Mouse (Mus musculus) brain, embryonic 18.5 days (tissue): ENCODE results near the gene Gpr183.

Source experiments
- DNase-seq: peaks from one replicate; pipeline ENCODE4 v3.0.0-alpha.2; 2012; ENCODE audit warnings: low read depth, low spot score

The Gpr183 gene

GRCm38 (mm10) chr14:121964990-121965389 lies at the start of gene Gpr183:
TSS of gene Gpr183 (minus strand) at chr14:121965195.
- no peak for DNase-seq

DNA sequence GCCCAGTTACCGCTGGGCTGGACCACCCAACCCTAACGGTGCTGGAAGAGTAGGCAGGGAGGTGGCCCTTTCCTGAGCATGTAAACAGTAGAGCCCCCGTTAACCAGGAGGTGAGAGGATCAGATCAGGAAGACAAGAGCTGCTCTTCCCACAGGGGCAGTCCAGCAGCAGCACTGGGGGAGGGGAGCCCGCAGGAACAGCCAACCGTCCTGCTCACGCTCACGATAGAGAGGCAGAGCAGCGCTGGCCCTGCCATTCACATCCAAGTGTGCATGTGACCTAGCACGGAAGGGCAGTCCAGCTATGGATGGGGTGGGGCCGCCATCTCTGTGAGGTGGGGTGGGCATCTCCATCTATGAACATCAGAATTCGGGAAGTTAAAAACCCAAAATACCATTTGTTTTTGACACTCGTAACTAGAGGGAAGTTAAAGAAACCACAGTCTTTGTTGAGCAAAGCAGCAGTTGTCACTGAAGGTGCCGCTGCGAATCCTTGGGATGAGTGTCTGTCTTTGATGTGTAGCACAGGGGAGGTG lies 48.5 kb upstream of the Gpr183 start:
- DNase-seq: no peak

- DNase-seq: no peak
These were observed 47.8 kb upstream of the Gpr183 start for GRCm38 (mm10) chr14:122012814-122013213.

DNA sequence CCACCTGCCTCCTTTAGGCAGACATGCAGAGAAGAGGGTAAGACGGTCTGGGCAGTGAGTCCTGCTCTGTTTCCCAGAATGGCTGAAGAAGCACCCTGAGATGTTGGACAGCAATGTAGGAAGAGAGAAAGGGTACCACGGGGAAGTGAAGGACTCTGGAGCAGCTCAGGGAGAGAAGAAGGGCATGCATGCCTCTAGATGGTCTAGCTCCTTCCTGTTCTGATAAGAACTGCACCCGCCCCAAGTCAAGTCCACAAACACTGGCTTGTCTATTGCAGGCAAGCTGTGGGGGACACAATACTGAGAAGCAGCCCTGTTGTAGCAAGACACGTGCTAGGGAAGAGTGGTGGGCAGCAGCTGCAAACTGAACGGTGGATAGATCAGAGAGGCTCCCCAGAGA lies 47.2 kb upstream of the Gpr183 start:
- DNase-seq: no peak

GRCm38 (mm10) chr14:122011768-122012167 lies 46.8 kb upstream of the Gpr183 start:
- no peak for DNase-seq

DNA sequence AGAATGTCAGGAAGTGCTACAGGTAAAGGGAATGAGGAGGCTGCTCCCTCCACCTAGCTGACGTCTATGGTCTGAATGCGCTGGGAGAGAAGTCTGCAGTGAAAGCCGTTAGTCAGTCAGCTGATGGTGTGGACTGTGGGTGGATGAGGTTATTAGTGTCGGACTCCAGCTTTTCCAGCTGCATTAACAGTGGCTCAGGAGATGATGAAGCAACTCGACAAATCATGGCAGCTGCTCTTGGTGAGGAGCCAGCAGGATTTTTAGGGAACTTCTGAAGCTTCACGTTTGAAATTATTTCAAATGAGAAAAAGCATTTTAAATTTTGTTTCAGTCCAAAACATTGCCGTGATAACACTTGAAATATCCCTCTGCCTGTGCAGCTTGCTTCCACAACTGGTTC lies 45.3 kb upstream of the Gpr183 start:
- DNase-seq: no peak

GRCm38 (mm10) chr14:122009502-122009901 lies 44.5 kb upstream of the Gpr183 start:
- no peak for DNase-seq

GRCm38 (mm10) chr14:122008261-122008660 lies 43.3 kb upstream of the Gpr183 start:
- DNase-seq: no peak

DNA sequence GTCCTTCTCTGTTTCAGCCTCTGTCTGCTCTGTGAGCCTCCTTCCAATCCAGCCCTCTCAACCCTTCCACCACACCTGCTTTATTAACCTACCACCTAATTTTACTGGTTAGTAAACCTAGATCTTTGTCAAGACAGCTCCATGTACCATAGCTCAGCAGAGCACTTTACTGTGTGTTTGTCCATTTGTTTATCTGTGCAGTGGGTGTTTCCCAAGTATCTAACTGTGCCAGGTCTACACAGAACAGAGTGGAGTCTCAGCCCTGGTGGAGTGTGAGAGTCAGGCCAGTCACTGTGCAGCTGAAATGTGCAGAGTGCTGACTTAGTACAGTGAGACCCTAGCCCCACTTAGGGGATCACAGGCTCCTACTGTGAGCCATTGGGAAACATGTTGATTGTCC lies 38.8 kb upstream of the Gpr183 start:
- no peak for DNase-seq

DNA sequence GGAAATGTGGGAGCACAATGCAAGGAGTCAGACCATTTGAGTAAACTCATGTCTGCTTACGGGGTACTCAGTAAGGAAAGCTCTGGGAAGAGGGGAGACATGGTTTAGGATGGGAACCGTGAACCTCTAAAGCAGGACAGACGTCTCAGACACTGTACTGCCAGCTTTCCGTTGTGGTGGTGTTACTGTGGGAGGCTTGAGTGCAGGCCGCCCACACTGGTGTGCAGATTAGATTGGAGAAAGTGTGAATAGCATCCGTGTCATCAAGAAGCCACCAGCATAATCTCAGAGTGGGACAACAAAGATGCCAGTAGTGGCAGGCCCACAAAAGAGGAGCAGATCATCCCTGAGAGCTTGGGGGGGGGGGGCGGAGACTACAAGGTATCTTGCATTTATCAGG lies 37.2 kb upstream of the Gpr183 start:
- no peak for DNase-seq

GRCm38 (mm10) chr14:122000346-122001105 lies 35.5 kb upstream of the Gpr183 start:
- DNase-seq: no peak

DNA sequence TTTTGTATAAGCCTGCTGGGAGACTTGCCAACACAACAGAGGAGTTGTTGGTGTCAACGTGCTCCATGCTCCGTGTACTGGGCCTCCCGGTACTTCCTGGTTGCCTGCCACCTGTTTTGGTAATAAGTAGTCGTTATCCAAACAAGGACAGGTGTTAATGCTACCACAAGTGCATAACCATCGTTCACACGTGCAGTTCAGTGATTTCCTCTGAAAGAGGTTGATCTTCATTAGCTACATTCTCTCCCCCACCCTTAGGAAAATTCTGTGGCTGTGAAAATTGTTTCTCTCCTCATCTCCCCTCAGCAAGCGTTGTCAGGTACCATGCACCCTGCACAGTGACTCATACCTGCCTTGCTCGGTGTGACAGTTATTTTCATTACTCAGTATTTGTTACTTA lies 34.5 kb upstream of the Gpr183 start:
- no peak for DNase-seq

- DNase-seq: no peak
These were observed 31.8 kb upstream of the Gpr183 start for GRCm38 (mm10) chr14:121996786-121997185.

GRCm38 (mm10) chr14:121995557-121995870 lies 30.5 kb upstream of the Gpr183 start:
- no peak for DNase-seq

GRCm38 (mm10) chr14:121994846-121995556 lies 30.0 kb upstream of the Gpr183 start:
- no peak for DNase-seq

DNA sequence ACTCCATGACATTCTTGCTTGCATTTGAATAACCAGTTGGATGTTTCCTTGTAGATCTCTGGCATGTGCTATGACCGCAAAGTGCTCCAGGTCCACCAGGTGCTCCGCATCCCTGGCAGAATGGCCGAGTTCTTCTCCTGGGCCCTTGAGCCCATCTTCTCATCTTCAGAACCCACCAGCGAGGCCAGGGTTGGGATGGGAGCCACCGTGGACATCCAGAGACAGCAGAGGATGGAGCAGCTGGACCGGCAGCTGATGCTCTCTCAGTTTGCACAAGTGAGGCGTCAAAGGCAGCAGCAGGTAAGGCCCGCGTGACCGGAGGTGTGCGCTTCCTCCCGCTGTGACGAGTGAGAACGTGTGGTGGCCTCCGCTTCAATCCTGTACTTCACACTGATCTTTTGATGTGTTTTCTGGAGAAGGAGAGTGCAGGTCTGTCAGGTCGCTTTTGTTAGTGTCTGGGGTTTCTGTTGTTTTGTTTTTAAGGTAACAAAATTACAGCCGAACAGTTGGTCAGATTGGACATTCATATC lies 29.2 kb upstream of the Gpr183 start:
- DNase-seq: no peak

GRCm38 (mm10) chr14:121993616-121994015 lies 28.6 kb upstream of the Gpr183 start:
- DNase-seq: no peak

DNA sequence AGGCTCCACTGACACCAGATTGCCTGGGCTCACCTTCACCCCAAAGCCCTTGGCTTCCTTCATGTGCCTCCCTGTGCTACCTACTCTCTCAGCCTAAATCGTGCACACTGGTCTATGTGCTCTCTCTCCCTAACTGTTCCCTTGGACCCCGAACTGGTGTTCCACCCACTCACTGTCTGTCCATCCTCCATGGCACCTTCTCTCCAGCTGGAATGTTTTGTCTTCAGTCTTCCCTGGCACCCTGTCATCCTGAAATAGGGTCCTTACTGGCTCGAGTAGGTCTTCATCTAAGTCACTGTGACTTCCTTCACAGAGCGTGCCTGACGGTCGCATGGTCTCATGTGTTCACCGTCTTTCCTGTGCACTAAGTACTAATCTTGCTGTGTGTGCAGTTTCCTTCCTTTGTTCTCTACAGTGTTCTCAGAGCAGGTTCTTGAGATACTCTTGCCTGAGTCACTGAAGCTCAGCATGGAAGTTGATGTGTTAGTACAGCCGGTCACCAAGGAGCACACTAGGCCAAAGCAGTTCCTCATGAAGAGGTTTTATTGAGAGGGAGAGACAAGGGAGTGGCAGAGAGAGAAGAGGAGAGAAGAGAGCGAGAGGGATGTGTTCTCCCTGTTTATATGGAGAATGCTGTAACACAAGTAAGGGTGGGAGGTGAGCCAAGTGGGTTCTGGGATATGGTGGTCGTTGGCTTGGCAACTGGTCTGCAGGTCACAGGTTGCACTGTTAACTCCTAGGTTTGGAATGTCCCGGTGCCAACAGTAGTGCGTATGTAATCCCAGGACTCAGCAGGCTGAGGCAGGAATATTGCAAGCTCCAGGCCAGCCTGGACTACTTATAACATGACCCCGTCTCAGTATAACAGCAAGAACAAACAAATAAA lies 27.6 kb upstream of the Gpr183 start:
- no peak for DNase-seq

DNA sequence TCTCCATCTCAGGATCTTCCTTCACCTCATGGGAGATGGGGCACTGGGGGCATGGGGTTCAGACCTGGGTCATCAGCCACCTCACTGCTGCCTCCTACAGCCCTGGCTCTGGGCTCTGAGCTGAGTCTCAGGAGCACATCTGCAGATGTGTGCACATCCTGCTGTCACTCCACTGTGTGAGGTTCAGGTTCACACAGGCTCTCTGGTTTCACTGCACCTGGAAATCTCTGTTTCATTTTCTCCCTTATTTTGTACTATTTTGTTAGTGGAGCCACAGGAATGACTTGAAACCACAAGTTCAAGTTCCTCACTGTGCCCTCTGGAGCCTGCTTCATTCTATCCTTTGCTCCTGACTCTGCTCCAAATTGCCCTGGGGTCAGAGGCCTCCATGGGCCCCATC lies 26.9 kb upstream of the Gpr183 start:
- no peak for DNase-seq

DNA sequence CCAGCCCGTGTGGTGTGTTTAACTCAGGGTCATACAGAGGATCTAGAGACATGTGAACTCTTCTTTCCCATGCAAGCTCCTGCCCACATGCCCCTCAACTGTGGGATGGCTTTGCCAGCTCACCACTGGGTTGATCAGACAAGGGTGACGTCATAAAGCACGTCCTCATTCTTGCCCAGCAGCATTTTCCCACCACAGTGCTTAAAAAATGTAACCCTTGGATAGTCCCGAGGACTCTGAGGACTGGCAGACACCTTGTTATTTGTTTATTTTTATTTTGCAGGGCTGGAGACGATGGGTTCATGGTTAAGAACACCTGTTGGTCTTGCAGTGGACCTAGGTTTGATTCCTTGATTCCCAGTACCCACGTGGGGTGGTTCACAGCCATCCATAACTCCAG lies 25.9 kb upstream of the Gpr183 start:
- no peak for DNase-seq

DNA sequence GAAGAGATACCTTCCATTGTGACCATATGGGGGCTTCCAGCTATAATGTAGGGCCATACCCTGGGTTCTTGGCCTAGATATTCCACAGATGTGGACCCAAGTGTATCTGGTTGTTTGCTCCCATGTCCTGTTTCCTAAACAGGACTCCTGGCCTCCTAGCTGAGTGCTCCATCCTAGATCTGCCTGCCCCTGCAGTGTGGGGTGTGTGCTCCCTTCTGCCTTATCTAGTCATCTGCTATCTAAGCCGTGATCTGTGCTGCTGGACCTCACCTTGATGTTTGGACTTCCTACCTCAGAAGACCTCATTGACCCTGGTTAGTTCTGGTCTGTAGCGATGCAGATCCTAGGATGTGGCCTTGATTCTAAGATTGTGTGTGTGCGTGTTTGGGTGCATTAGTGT lies 24.9 kb upstream of the Gpr183 start:
- no peak for DNase-seq

- no peak for DNase-seq
These were observed 24.3 kb upstream of the Gpr183 start for GRCm38 (mm10) chr14:121989331-121989730.
